Mouse (Mus musculus): ENCODE measurements around the gene Fh1. TPM values are rescaled to one million over a fixed set of nuclear protein-coding genes. Genes with fewer than 3 reads are reported as not detected.

Gene Fh1
- polyA plus RNA-seq (2015; fragmentation: Nextera tagmentation; extraction: Ambion mirVana): 130 and 142 TPM in 2 replicates

DNA sequence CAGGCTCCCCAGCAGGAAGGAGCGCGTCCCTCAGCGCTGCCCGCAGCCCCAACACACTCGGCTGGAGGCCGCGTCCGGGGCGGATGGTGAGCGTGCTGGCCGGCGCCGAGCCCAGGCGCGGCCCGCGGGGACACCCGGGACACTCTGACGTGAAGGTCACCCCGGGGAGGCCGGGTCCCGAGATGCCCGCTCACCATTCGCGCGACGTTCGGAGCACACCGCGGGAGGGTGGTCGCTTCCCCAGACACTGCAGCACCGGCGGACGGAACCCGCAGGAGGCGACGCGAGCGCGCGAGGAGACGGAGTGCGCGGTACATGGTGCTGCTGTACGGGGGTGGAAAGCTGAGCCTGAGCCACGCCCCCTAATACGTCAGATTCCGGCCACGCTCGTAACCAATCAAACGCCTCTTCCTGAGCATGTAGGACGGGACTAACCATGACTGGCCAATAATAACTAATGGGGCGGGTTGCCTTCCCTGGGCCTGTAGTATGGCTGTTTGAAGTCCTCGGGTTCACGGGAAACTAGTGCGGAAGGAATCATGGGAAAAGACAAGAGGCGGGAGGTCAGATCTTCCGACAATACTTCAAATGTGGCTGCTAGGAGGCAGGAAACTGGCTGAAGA, at the start of gene Fh1:
Gene Fh1, minus strand, starts transcription at position 379 of the 623 bp plus-strand sequence.
- Histone ChIP-seq H3K4me1 (peaks cover 10% of the 10 kb centered on the region), H3K27me3 (replicated peaks) (no peaks in the 10 kb centered on the region), H3K9me3 (no peaks in the 10 kb centered on the region), H3K27ac (peak within 1 kb of the TSS; percentile 81), H3K36me3 (no peaks in the 10 kb centered on the region), H3K9ac (peak within 1 kb of the TSS; percentile 65), H3K4me3 (replicated peaks) (peak within 1 kb of the TSS; percentile 77), H3K4me2 (peak within 1 kb of the TSS; percentile 73)
- ATAC-seq (ENCODE audit: insufficient read depth, low FRiP score, low read depth): peak; percentile 100
- under 1% methylated on average over 58 of the region's 58 CpGs for WGBS

DNA sequence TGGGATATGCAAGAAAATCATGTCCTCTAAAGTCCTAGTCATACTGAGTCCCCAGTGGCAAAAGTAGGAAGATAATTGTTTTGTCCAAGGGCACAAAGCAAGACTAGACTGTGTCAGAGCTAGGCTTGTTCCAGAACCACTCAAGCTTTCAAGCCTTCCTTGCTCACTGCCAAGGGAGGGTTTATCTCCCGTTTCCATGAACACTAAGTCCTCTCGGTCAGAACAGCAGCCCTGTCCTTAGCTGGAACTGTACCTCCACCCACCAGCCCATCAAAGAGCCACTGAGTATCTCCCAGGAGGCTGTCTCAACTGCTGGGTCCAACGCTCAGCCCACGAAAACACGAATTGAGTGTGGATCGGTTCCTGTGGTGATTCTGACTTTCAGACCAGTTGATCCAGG, 49.7 kb upstream of the Fh1 start:
- 81% methylated on average over 6 of the region's 6 CpGs for WGBS
- Histone ChIP-seq H3K9me3 (no peaks in the 10 kb centered on the region), H3K27ac (no peak overlapping the region), H3K4me1 (no peaks in the 10 kb centered on the region), H3K4me2 (no peak overlapping the region), H3K9ac (no peak overlapping the region), H3K27me3 (replicated peaks) (no peaks in the 10 kb centered on the region), H3K4me3 (replicated peaks) (no peak overlapping the region), H3K36me3 (no peaks in the 10 kb centered on the region)
- ATAC-seq (ENCODE audit: insufficient read depth, low FRiP score, low read depth): no peak

DNA sequence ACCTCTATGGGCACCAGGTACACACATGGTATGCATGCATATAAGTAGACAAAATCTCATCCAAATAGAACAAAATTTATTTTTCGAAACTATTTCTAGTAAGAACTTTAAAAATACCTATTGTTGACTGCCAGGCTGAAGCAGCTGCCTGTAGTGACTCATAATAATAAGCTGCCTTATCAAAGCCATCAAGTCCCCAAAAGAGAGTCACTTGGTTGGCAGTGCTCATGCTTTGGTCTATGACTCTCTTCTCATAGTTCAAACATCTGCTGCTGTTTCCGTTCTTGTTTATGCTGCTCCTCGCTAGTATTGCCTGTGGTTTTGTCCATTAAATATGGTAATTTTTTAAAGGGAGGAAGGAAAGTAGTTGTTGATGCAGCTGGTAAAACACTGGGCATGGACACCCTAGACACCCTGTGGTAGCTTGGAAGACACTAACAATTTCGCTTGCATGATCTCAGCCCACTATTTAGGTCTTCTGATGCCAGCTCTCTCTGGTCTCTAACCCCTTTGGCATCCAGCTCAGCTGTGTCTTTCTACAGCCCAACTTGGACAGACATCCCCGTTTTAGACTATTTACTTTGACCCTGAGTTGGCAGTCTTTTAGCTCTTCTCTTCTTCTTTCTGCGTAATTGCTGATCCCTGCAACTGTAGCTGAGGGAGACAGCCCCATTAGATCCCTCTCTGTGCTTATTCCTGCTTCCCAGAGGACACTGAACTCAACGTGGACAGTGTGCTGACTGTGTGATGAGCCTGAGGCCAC, 48.3 kb upstream of the Fh1 start:
- Histone ChIP-seq H3K27ac (no peak overlapping the region), H3K9ac (no peak overlapping the region), H3K4me3 (replicated peaks) (no peak overlapping the region), H3K9me3 (no peaks in the 10 kb centered on the region), H3K4me1 (no peaks in the 10 kb centered on the region), H3K36me3 (no peaks in the 10 kb centered on the region), H3K4me2 (no peak overlapping the region), H3K27me3 (replicated peaks) (no peaks in the 10 kb centered on the region)
- ATAC-seq (ENCODE audit: insufficient read depth, low FRiP score, low read depth): no peak
- WGBS: 69% methylated on average over 7 of the region's 7 CpGs

DNA sequence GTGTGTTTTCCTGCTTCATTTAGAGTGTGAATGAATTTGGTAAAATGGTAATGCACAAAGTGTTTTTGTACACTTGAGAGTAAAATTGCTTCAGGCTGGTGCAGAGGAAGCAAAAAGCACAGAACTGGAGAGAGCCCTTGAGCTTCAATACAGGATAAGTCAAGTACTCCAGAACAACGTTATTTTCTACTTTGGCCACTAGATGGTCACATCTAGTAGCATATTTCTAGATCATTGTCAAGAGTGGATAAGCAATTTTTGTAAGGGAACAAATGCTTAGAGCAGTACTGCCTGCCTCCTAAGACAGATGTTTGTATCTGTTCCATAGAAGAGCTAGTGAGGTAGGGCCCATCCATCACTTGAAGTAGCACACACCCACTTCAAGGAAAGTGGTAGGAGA, 46.2 kb upstream of the Fh1 start:
- H3K4me2 ChIP-seq: no peak overlapping the region
- WGBS: 20% methylated on average over 1 of the region's 1 CpGs
- no peaks in the 10 kb centered on the region for H3K9me3 ChIP-seq
- ATAC-seq (ENCODE audit: insufficient read depth, low FRiP score, low read depth): no peak
- no peak overlapping the region for H3K4me3 ChIP-seq (replicated peaks)
- H3K27ac ChIP-seq: no peak overlapping the region
- no peak overlapping the region for H3K9ac ChIP-seq
- no peaks in the 10 kb centered on the region for H3K4me1 ChIP-seq
- H3K27me3 ChIP-seq (replicated peaks): no peaks in the 10 kb centered on the region
- no peaks in the 10 kb centered on the region for H3K36me3 ChIP-seq

DNA sequence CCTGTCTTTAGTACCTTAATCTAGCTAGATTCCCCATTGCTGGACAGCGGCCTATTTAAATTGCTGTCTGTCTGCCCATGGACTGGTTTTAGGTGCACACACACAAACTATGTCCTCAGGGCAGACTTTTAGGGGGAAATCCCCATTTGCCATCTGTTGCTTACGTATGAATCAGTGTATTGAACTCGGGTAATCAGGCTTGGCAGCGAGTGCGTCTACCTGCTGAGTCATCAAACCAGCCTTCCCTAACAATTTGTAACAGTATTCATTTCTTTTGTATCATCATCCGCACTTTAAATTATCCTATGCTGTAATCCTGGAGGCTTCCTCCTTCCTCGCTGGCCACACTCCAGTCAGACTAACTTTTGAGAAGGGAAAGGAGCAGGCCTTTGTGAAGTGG, 44.6 kb upstream of the Fh1 start:
- Histone ChIP-seq H3K27ac (no peak overlapping the region), H3K36me3 (no peaks in the 10 kb centered on the region), H3K4me1 (no peaks in the 10 kb centered on the region), H3K27me3 (replicated peaks) (no peaks in the 10 kb centered on the region), H3K9me3 (no peaks in the 10 kb centered on the region), H3K9ac (no peak overlapping the region), H3K4me3 (replicated peaks) (no peak overlapping the region), H3K4me2 (no peak overlapping the region)
- 78% methylated on average over 7 of the region's 7 CpGs for WGBS
- no peak for ATAC-seq (ENCODE audit: insufficient read depth, low FRiP score, low read depth)

DNA sequence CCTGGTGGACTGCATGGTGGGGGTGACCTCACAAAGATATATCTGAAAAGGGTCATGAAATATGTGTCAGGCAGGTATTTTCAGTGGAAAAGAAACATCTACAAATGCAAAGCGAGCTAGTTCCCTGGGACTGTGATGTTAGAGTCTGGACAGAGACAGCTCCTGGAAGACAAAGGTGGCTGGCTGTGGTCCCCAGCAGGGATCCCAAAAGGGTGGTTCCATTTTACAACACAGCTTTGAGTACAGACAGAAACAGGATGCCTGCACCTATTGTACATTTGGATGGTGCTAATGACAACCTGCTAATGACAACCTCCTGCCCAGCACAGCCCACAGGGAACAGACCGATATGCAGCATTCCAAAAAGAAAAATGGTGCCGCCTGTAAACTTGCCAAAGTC, 44.0 kb upstream of the Fh1 start:
- Histone ChIP-seq H3K4me2 (no peak overlapping the region), H3K27me3 (replicated peaks) (no peaks in the 10 kb centered on the region), H3K27ac (no peak overlapping the region), H3K4me1 (no peaks in the 10 kb centered on the region), H3K9ac (no peak overlapping the region), H3K36me3 (no peaks in the 10 kb centered on the region), H3K4me3 (replicated peaks) (no peak overlapping the region), H3K9me3 (no peaks in the 10 kb centered on the region)
- no peak for ATAC-seq (ENCODE audit: insufficient read depth, low FRiP score, low read depth)
- WGBS: 85% methylated on average over 3 of the region's 3 CpGs

DNA sequence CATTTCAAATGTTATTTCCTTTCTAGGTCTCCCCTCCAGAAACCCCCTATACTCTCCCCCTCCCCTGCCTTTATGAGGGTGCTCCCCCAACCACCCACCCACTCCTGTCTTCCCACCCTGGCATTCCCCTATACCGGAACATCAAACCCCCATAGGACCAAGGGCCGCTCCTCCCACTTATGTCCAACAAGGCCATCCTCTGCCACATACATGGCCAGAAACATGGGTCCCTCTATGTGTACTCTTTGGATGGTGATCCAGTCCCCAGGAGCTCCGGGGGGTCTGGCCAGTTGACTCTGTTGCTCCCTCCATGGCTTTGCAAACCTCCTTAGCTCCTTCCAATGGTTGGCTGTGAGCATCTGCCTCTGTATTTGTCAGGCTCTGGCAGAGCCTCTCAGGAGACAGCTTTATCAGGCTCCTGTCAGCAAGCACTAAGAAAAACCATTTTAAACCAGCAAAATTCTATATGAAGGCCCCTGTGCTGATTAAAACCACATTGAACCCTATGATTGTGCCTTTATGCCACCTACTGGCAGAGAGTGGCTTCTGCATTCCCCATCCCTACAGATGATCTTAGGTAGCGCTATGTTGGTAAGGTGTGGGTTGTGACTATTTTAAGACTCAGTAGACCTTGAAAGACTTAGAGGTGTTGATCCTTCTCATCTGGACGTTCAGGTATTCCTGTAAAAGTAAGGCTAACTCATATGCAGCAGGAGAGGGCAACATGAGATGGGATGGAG, 43.4 kb upstream of the Fh1 start:
- no peak; the same call in 1 of the 2 replicates for ATAC-seq (ENCODE audit: insufficient read depth, low FRiP score, low read depth)
- Histone ChIP-seq H3K4me2 (no peak overlapping the region), H3K4me3 (replicated peaks) (no peak overlapping the region), H3K36me3 (no peaks in the 10 kb centered on the region), H3K27ac (no peak overlapping the region), H3K27me3 (replicated peaks) (no peaks in the 10 kb centered on the region), H3K4me1 (no peaks in the 10 kb centered on the region), H3K9me3 (no peaks in the 10 kb centered on the region), H3K9ac (no peak overlapping the region)
- 72% methylated on average over 5 of the region's 5 CpGs for WGBS

DNA sequence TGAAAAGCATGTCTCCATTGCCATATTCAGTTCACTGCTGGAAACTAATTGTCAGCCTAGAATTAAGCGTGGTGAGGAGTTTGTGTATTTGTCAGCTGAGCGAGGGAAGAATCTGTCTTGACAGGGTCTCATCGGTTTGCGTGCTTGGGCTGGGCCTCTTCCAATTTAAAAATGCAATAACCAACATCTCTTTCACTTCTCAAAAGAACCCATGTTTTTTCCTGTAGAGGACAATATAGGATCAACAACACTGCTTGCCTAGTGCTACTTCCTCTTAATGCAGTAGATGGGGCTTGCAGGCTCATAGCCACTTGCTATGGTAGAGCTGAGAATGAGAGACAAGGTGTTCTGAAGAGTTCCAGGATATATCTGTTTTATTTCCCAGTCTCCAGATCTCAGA, 34.5 kb upstream of the Fh1 start:
- 94% methylated on average over 4 of the region's 4 CpGs for WGBS
- no peaks in the 10 kb centered on the region for H3K4me1 ChIP-seq
- ATAC-seq (ENCODE audit: insufficient read depth, low FRiP score, low read depth): no peak
- no peaks in the 10 kb centered on the region for H3K36me3 ChIP-seq
- H3K4me2 ChIP-seq: no peak overlapping the region
- H3K27ac ChIP-seq: no peak overlapping the region
- no peak overlapping the region for H3K9ac ChIP-seq
- no peaks in the 10 kb centered on the region for H3K27me3 ChIP-seq (replicated peaks)
- H3K4me3 ChIP-seq (replicated peaks): no peak overlapping the region
- H3K9me3 ChIP-seq: no peaks in the 10 kb centered on the region

DNA sequence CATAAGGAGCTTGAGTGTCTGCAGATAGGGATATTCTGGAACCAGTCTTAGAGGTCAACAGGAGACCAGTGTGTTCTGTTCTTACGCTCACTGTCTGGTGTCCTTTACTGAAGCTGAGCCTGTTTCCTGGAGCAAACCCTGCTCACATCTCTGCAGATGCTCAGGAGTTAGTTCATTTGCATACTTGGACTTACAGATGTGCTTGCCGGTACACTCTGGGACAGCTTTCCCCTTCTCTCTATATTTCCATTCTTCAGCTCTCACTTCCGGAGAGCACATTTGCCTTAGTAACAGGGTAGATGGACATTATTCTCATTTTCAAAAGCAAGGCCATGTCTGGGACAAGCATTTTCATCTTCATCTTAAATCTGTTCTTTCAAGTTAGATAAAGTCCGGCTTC, 23.2 kb upstream of the Fh1 start:
- H3K27me3 ChIP-seq (replicated peaks): no peaks in the 10 kb centered on the region
- H3K4me3 ChIP-seq (replicated peaks): no peak overlapping the region
- WGBS: 92% methylated on average over 4 of the region's 4 CpGs
- H3K9ac ChIP-seq: no peak overlapping the region
- no peak overlapping the region for H3K4me2 ChIP-seq
- H3K4me1 ChIP-seq: no peaks in the 10 kb centered on the region
- no peak overlapping the region for H3K27ac ChIP-seq
- no peaks in the 10 kb centered on the region for H3K9me3 ChIP-seq
- ATAC-seq (ENCODE audit: insufficient read depth, low FRiP score, low read depth): no peak
- no peaks in the 10 kb centered on the region for H3K36me3 ChIP-seq

DNA sequence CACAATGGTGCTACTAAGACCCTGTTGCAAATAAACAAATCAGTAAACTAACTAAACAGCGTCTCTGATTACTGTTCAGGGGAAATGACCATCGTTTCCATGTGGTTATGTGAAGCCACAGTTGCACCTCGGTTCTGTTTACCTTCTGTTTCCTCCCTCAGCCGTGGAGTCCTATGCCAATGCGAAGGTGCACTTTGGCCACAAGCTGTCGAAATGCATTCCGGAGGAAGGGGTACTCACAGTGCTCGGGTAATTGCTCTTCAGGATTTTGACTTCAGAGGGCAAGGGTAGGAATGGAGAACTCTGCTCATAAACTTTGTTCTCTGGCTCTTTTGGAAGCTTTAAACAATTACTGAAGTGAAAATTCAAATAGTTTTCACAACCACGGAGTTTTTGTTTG, 21.5 kb upstream of the Fh1 start:
- H3K36me3 ChIP-seq: no peaks in the 10 kb centered on the region
- WGBS: 36% methylated on average over 9 of the region's 9 CpGs
- no peak overlapping the region for H3K27ac ChIP-seq
- H3K9me3 ChIP-seq: no peaks in the 10 kb centered on the region
- no peaks in the 10 kb centered on the region for H3K27me3 ChIP-seq (replicated peaks)
- no peak overlapping the region for H3K4me2 ChIP-seq
- H3K4me3 ChIP-seq (replicated peaks): no peak overlapping the region
- no peak overlapping the region for H3K9ac ChIP-seq
- no peak for ATAC-seq (ENCODE audit: insufficient read depth, low FRiP score, low read depth)
- H3K4me1 ChIP-seq: no peaks in the 10 kb centered on the region

DNA sequence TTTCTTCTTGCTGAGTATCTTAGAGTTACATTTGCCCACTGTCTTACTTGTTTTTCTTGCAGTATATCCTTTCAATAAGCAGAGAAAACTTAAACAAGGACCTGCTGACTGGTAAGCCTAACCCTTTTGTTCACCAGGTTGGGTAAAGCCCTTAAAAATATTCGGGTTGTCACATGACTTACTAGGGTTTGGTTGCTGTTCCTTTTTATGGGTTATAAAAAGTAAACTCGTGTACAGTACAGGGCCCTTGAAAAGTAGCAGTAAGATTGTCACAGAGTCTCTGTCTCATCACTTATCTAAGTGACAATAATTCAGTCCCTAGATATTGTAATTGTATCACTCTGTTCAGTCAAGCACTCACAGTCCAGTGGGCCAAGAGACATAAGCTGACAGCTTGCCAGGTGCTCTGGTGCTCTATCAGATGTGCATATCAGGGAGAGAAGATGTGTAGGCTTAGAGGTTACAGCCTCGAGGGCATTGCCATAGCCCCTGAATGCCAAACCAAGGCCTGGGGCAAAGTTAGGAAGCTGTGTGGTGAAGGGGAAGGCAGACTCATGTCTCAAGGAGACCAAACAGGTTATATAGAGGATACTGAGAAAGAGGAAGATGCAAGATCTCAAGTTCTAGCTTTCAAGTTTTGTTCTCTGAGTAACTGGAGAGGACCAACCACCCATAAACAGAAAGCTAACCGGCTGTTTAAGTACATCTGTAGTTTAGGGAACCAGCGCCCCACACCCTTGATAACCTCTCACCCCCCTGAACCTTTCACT, 18.2 kb upstream of the Fh1 start:
- no peaks in the 10 kb centered on the region for H3K4me1 ChIP-seq
- H3K4me3 ChIP-seq (replicated peaks): no peak overlapping the region
- H3K9me3 ChIP-seq: no peaks in the 10 kb centered on the region
- no peak overlapping the region for H3K27ac ChIP-seq
- H3K36me3 ChIP-seq: no peaks in the 10 kb centered on the region
- H3K4me2 ChIP-seq: no peak overlapping the region
- H3K27me3 ChIP-seq (replicated peaks): no peaks in the 10 kb centered on the region
- ATAC-seq (ENCODE audit: insufficient read depth, low FRiP score, low read depth): no peak
- 59% methylated on average over 5 of the region's 5 CpGs for WGBS
- H3K9ac ChIP-seq: no peak overlapping the region
